Mouse (Mus musculus): ENCODE data around the gene Maml3. TPM values are rescaled to one million over a fixed set of nuclear protein-coding genes. Genes with fewer than 3 reads are reported as not detected.

Maml3 gene
- polyA plus RNA-seq, 1 experiment from 2014 or later: 6.5 TPM

- WGBS: 75% methylated on average over 5 of the region's 5 CpGs
- Histone ChIP-seq H3K4me1 (replicated peaks; ENCODE audit: control insufficient read depth, insufficient read depth, low read length) (peaks cover 9% of the 10 kb centered on the region), H3K4me2 (ENCODE audit: low read length) (no peak overlapping the region), H3K36me3 (ENCODE audit: control insufficient read depth, insufficient read depth, low read length) (no peaks in the 10 kb centered on the region), H3K4me3 (ENCODE audit: low read depth, low read length) (no peak overlapping the region), H3K27me3 (replicated peaks; ENCODE audit: control insufficient read depth, insufficient read depth, low read length) (no peaks in the 10 kb centered on the region), H3K27ac (ENCODE audit: low read depth) (no peak overlapping the region), H3K9me3 (ENCODE audit: control insufficient read depth, low read length) (no peaks in the 10 kb centered on the region), H3K9ac (ENCODE audit: low read length) (no peak overlapping the region)
- no peak for DNase-seq (ENCODE audit: low spot score)
- ATAC-seq (replicated peaks; ENCODE audit: low FRiP score, low TSS enrichment, low read depth): no peak
Observed at GRCm38 (mm10) chr3:51773587-51773986, 331.3 kb downstream of the Maml3 start.

DNA sequence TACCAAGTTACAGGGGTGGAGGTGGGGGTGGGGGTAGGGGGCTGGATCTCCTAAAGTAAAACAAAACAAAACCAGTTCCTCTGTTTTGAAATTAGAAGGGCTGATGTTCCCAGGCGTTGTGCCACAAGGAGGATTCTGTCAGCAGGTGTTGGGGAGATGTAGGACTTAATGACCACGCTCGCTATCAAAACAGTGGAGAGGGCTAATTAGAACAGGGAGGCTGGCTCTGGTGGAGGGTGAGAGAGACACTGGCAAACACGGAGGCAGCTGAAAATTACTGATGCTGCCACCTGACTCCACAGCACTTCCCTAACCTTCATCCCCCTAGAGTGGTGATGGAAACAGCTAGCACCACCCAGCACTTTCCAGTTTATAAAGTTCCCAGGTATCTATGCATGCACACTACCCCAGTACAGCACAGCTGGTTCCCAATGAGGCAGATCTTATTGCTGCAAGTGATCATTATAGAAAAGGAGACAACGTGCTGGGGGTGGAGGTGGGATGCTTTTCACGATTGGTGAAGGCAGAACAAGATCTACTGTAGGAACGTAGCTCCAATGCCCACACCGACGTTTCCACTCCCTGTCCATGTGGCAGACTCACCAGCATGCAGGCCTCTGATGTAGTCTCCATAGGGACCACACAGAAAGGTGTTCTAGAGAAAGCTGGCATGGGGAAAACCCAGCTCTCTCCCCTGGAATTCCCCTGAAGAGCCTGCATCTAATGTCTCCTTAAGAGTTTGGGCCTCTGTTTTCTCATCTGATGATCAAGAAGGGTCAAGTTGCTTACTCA is 332.8 kb downstream of the Maml3 start:
- no peaks in the 10 kb centered on the region for H3K4me1 ChIP-seq (replicated peaks; ENCODE audit: control insufficient read depth, insufficient read depth, low read length)
- no peaks in the 10 kb centered on the region for H3K9me3 ChIP-seq (ENCODE audit: control insufficient read depth, low read length)
- no peak overlapping the region for H3K4me3 ChIP-seq (ENCODE audit: low read depth, low read length)
- ATAC-seq (replicated peaks; ENCODE audit: low FRiP score, low TSS enrichment, low read depth): no peak
- H3K4me2 ChIP-seq (ENCODE audit: low read length): no peak overlapping the region
- H3K27me3 ChIP-seq (replicated peaks; ENCODE audit: control insufficient read depth, insufficient read depth, low read length): no peaks in the 10 kb centered on the region
- H3K36me3 ChIP-seq (ENCODE audit: control insufficient read depth, insufficient read depth, low read length): no peaks in the 10 kb centered on the region
- no peak for DNase-seq (ENCODE audit: low spot score)
- no peak overlapping the region for H3K27ac ChIP-seq (ENCODE audit: low read depth)
- 65% methylated on average over 9 of the region's 9 CpGs for WGBS
- H3K9ac ChIP-seq (ENCODE audit: low read length): no peak overlapping the region

DNA sequence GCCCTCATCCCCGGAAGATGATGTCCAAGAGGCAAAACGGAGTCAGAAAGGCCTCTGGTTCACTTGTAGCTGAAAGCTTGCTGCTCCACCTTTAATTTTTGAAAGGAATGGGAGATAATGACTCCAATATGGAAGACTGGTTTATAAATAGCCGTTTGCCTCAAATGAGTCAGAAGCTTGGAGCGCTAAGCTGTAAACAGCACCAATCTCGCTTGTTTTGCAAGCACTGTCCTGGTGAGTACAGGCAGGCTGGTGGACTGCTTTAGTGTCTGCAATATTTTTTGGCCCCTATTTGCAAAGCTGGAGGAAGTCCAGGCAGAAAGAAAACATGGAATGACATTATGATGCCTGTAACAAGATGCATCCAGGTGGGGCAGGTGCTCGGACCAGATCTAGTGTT is 335.7 kb downstream of the Maml3 start:
- Histone ChIP-seq H3K4me1 (replicated peaks; ENCODE audit: control insufficient read depth, insufficient read depth, low read length) (no peaks in the 10 kb centered on the region), H3K4me3 (ENCODE audit: low read depth, low read length) (no peak overlapping the region), H3K27me3 (replicated peaks; ENCODE audit: control insufficient read depth, insufficient read depth, low read length) (no peaks in the 10 kb centered on the region), H3K9ac (ENCODE audit: low read length) (no peak overlapping the region), H3K27ac (ENCODE audit: low read depth) (no peak overlapping the region), H3K36me3 (ENCODE audit: control insufficient read depth, insufficient read depth, low read length) (no peaks in the 10 kb centered on the region), H3K9me3 (ENCODE audit: control insufficient read depth, low read length) (no peaks in the 10 kb centered on the region), H3K4me2 (ENCODE audit: low read length) (no peak overlapping the region)
- DNase-seq (ENCODE audit: low spot score) (no peak), ATAC-seq (replicated peaks; ENCODE audit: low FRiP score, low TSS enrichment, low read depth) (no peak)
- WGBS: 88% methylated on average over 6 of the region's 6 CpGs

DNA sequence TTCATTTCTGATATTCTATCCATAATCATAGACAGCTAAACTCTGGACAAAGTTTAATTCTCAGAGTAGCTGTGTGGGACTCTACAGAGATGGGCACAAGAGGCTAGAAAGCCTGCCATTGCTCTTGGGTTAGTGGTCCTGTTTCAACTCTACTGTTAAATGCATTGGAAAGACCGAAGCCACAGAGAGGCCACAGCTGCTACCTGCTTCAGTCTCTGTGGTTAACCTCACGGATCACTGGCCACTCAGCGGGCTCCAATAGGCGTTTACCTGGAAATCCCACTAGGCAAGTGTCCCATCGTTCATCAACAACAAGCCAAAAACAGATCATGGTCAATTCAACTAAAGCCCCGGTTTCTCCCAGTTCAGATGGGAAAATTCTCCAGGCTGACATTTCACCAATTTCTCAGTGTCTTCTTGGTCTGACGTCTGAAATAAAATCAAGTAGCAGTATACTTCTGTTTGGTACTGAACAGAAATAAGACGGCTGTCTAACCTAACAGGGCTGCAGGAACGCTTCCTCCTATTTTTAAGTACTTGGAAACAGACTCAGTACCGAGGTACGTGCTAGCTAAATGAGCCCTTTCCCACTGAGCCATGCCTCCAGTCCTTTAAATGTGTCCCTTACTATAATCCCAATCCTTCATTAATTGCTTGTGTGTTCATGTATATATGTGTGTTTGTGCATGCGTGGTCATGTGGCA is 339.5 kb downstream of the Maml3 start:
- no peak for ATAC-seq (replicated peaks; ENCODE audit: low FRiP score, low TSS enrichment, low read depth)
- no peaks in the 10 kb centered on the region for H3K4me1 ChIP-seq (replicated peaks; ENCODE audit: control insufficient read depth, insufficient read depth, low read length)
- no peak overlapping the region for H3K4me2 ChIP-seq (ENCODE audit: low read length)
- H3K27ac ChIP-seq (ENCODE audit: low read depth): no peak overlapping the region
- H3K36me3 ChIP-seq (ENCODE audit: control insufficient read depth, insufficient read depth, low read length): no peaks in the 10 kb centered on the region
- H3K9me3 ChIP-seq (ENCODE audit: control insufficient read depth, low read length): no peaks in the 10 kb centered on the region
- no peak overlapping the region for H3K4me3 ChIP-seq (ENCODE audit: low read depth, low read length)
- 82% methylated on average over 12 of the region's 12 CpGs for WGBS
- no peaks in the 10 kb centered on the region for H3K27me3 ChIP-seq (replicated peaks; ENCODE audit: control insufficient read depth, insufficient read depth, low read length)
- no peak for DNase-seq (ENCODE audit: low spot score)
- no peak overlapping the region for H3K9ac ChIP-seq (ENCODE audit: low read length)

GRCm38 (mm10) chr3:51764175-51764574 is 340.7 kb downstream of the Maml3 start:
- H3K36me3 ChIP-seq (ENCODE audit: control insufficient read depth, insufficient read depth, low read length): no peaks in the 10 kb centered on the region
- H3K9me3 ChIP-seq (ENCODE audit: control insufficient read depth, low read length): no peaks in the 10 kb centered on the region
- H3K9ac ChIP-seq (ENCODE audit: low read length): no peak overlapping the region
- no peak overlapping the region for H3K4me3 ChIP-seq (ENCODE audit: low read depth, low read length)
- H3K4me2 ChIP-seq (ENCODE audit: low read length): no peak overlapping the region
- H3K27ac ChIP-seq (ENCODE audit: low read depth): no peak overlapping the region
- ATAC-seq (replicated peaks; ENCODE audit: low FRiP score, low TSS enrichment, low read depth): no peak
- no peaks in the 10 kb centered on the region for H3K4me1 ChIP-seq (replicated peaks; ENCODE audit: control insufficient read depth, insufficient read depth, low read length)
- no peak for DNase-seq (ENCODE audit: low spot score)
- H3K27me3 ChIP-seq (replicated peaks; ENCODE audit: control insufficient read depth, insufficient read depth, low read length): no peaks in the 10 kb centered on the region
- 88% methylated on average over 3 of the region's 3 CpGs for WGBS

DNA sequence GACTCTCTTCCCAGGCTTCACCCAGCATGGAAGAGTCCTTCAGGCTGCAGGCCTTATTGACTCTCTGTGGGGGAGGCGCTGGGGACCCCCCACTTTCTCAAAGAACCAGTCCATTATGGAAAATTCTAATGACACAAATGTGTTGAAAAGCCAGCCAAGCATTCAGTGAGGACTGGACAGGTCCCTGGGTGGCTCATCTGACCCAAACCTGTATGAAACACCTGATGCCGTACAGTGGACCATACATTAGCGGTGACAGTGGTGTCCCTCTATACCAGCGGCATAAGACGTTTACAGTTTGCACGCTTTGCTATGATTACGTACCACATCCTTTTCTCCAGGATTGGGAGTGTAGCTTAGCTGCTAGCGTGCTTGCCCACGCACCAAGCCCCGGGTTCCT is 342.0 kb downstream of the Maml3 start:
- no peak overlapping the region for H3K4me2 ChIP-seq (ENCODE audit: low read length)
- H3K27ac ChIP-seq (ENCODE audit: low read depth): no peak overlapping the region
- no peaks in the 10 kb centered on the region for H3K27me3 ChIP-seq (replicated peaks; ENCODE audit: control insufficient read depth, insufficient read depth, low read length)
- no peak for DNase-seq (ENCODE audit: low spot score)
- H3K9ac ChIP-seq (ENCODE audit: low read length): no peak overlapping the region
- ATAC-seq (replicated peaks; ENCODE audit: low FRiP score, low TSS enrichment, low read depth): no peak
- H3K4me3 ChIP-seq (ENCODE audit: low read depth, low read length): no peak overlapping the region
- H3K9me3 ChIP-seq (ENCODE audit: control insufficient read depth, low read length): no peaks in the 10 kb centered on the region
- WGBS: 89% methylated on average over 10 of the region's 10 CpGs
- no peaks in the 10 kb centered on the region for H3K4me1 ChIP-seq (replicated peaks; ENCODE audit: control insufficient read depth, insufficient read depth, low read length)
- H3K36me3 ChIP-seq (ENCODE audit: control insufficient read depth, insufficient read depth, low read length): no peaks in the 10 kb centered on the region

DNA sequence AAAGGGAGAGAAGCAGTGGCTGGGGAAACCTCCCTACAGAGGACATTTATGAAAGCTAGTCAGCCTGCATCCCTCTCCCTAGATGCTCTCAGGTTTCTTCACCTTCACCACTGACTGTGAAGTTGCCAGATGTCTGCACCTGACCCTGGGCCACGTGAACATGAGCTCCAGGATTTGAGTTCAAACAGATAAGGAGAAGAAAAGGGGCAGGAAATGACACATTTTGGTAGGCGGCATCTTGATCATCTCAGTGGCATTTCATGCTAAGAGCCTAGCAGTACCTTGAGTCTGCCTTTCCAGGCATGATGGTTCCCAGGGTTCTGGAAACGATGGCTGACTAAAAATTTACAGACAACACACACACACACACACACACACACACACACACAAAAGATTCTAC is 345.3 kb downstream of the Maml3 start:
- H3K4me2 ChIP-seq (ENCODE audit: low read length): no peak overlapping the region
- WGBS: 56% methylated on average over 3 of the region's 3 CpGs
- H3K9me3 ChIP-seq (ENCODE audit: control insufficient read depth, low read length): no peaks in the 10 kb centered on the region
- no peaks in the 10 kb centered on the region for H3K27me3 ChIP-seq (replicated peaks; ENCODE audit: control insufficient read depth, insufficient read depth, low read length)
- ATAC-seq (replicated peaks; ENCODE audit: low FRiP score, low TSS enrichment, low read depth): no peak
- H3K9ac ChIP-seq (ENCODE audit: low read length): no peak overlapping the region
- DNase-seq (ENCODE audit: low spot score): no peak
- no peaks in the 10 kb centered on the region for H3K36me3 ChIP-seq (ENCODE audit: control insufficient read depth, insufficient read depth, low read length)
- H3K4me1 ChIP-seq (replicated peaks; ENCODE audit: control insufficient read depth, insufficient read depth, low read length): no peaks in the 10 kb centered on the region
- H3K4me3 ChIP-seq (ENCODE audit: low read depth, low read length): no peak overlapping the region
- H3K27ac ChIP-seq (ENCODE audit: low read depth): no peak overlapping the region

DNA sequence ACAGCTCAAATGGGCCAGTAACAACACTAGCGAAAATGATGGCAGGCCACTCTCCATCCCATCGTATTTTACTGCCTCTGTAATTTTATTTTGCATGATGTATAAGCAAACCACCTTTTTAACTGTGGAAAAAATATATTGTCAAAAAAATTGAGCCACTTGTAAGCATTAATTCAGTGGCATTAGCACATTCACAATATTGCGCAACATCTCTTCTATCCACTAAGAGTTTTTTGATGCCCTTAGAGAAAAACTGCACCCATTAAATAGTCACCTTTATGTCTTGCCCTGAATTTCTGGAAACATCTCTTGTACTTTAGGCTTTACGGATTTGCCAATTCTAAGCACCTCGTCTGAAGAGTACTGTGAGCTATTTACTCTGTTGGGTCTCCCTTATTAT is 347.8 kb downstream of the Maml3 start:
- Histone ChIP-seq H3K4me3 (ENCODE audit: low read depth, low read length) (no peak overlapping the region), H3K9ac (ENCODE audit: low read length) (no peak overlapping the region), H3K4me2 (ENCODE audit: low read length) (no peak overlapping the region), H3K27ac (ENCODE audit: low read depth) (no peak overlapping the region), H3K36me3 (ENCODE audit: control insufficient read depth, insufficient read depth, low read length) (no peaks in the 10 kb centered on the region), H3K9me3 (ENCODE audit: control insufficient read depth, low read length) (no peaks in the 10 kb centered on the region), H3K4me1 (replicated peaks; ENCODE audit: control insufficient read depth, insufficient read depth, low read length) (no peaks in the 10 kb centered on the region), H3K27me3 (replicated peaks; ENCODE audit: control insufficient read depth, insufficient read depth, low read length) (no peaks in the 10 kb centered on the region)
- WGBS: 94% methylated on average over 5 of the region's 5 CpGs
- DNase-seq (ENCODE audit: low spot score): no peak
- no peak for ATAC-seq (replicated peaks; ENCODE audit: low FRiP score, low TSS enrichment, low read depth)

DNA sequence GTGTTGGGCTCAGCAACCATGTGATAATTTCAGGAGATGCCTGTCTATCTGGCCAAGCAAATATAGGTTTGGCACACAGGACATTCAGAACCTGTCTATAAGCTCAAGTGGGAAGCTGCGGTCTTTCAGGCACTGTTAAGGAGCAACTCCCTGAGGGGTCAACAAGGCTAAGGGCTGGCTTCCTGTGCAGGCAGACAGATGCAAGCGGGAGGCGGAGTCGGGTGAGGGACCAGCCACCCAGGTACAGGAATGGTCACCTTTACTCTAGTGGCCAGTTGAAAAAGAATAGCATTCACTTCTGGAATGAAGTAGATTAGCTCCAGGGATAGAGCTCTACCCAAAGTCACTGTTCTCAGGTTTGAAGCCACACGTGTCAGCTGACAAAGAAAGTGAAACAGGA is 348.6 kb downstream of the Maml3 start:
- no peak overlapping the region for H3K27ac ChIP-seq (ENCODE audit: low read depth)
- H3K4me3 ChIP-seq (ENCODE audit: low read depth, low read length): no peak overlapping the region
- no peaks in the 10 kb centered on the region for H3K36me3 ChIP-seq (ENCODE audit: control insufficient read depth, insufficient read depth, low read length)
- no peak for DNase-seq (ENCODE audit: low spot score)
- H3K4me2 ChIP-seq (ENCODE audit: low read length): no peak overlapping the region
- no peaks in the 10 kb centered on the region for H3K9me3 ChIP-seq (ENCODE audit: control insufficient read depth, low read length)
- ATAC-seq (replicated peaks; ENCODE audit: low FRiP score, low TSS enrichment, low read depth): no peak
- no peak overlapping the region for H3K9ac ChIP-seq (ENCODE audit: low read length)
- H3K27me3 ChIP-seq (replicated peaks; ENCODE audit: control insufficient read depth, insufficient read depth, low read length): no peaks in the 10 kb centered on the region
- H3K4me1 ChIP-seq (replicated peaks; ENCODE audit: control insufficient read depth, insufficient read depth, low read length): no peaks in the 10 kb centered on the region
- WGBS: 68% methylated on average over 5 of the region's 5 CpGs

Data from intestine, embryonic 14.5 days (tissue).